Mouse (Mus musculus): ENCODE data around the gene Exoc7.

DNA sequence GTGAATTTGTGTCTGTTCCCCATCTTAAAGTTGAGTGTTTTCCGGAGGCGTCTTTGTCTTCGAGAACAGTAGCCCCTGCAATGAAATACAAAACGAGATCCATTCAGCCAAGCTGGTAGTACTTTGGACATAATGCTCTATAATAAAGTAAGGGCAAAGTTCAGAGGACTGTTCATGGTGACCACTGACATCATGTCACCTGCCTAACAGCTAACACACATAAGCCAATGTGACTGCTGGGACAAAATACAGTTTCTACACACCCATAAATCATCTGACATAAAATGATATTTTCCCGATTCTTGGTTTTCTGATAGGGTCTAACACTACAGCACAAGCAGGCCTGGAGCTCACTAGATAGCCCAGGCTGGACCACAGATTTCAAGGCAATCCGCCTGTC lies 38.7 kb downstream of the Exoc7 start:
- TF ChIP-seq CHD2 (IDR thresholded peaks at IDR 0.05; ENCODE audit: low read depth, low read length) (no peak), ZC3H11A (IDR thresholded peaks at IDR 0.05; ENCODE audit: borderline replicate concordance, low read depth, low read length) (no peak), MAFK (IDR thresholded peaks at IDR 0.05; ENCODE audit: insufficient read depth, low read depth, low read length) (no peak), ZNF384 (IDR thresholded peaks at IDR 0.05; ENCODE audit: low read depth, low read length) (no peak)
